Mouse (Mus musculus) ovary, adult 18-20 months (tissue): Measurements from ENCODE around the gene Celf5.

ENCODE experiments used
- DNase-seq: peaks from one replicate; pipeline ENCODE4 v3.0.0; 2022; ENCODE audit warnings: low spot score, mixed read lengths

The Celf5 gene

DNA sequence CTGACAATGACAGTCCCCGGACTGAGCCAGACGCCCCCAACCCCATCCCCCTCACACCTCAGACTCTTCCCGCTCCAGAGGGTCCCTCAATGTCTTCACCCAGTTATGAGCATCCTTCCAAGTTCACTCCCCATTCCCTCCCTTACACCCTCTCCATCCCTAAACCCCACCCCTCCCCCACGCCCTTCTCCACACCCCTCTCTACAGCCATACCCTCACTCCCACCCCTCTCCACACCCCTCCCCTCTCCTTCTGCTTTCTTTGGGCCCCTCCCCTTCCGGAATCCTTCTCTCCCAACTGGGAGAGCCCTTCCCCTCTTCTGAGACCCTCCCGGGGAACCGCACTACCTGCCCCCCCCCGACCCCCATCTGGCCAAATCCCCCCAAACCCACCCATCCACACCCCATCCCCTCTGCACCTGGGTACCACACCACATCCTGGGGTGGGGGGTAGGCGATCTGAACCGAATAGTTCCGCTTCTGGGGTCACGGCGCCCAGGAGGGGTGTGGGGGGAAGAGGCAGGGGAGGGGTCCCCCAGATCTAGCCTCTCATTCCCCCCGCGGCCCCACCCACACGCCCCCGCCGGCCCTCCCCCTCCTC, 10.0 kb downstream of the Celf5 start:
- no peak for DNase-seq

DNA sequence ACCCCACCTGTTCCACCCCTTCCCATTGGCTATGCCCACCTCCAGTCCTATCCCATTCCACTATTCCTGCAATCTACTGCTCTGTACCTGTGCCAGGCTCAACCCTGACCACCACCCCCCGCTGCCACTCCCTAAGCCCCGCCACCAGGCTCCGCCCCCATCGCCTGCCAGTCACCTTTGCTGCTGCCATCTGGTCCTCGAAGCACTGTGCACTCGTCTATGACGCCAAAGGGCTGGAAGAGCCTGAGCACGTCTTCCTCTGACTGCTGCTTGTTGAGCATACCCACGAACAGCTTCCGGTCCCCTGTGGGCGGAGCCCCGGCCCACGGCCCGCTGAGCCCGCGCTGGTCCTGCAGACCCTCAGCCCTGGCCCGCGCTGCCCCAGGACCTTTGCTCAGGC, 12.1 kb downstream of the Celf5 start:
- no peak for DNase-seq

GRCm38 (mm10) chr10:81469253-81469652, 13.3 kb downstream of the Celf5 start:
- DNase-seq, result no peak

DNA sequence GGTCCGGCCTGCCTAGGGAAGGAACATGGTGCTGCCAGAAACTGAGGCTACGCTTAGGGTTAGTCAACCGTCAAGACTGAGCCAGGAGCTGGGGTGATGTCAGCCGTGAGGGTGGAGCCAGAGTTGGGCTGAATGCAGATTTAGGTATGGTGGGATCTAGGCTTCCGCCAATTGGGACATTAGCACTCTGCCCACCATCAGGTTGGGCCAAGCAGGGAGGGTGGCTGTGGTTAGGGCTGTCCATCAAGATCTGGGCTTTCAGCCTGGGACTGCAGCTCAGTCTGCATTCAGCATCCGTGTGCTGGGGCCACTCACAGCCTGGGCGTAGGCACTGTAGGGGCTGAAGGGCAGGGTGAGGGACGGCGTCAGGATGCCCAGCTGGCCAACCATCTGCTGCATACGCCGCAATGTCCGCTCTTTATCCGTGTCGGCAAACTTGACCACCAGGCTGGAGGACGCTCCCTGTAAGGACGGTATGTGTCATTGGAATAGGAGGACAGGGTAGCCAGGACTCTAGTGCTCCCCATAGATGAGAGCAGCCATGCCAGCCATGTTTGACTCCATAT, 14.8 kb downstream of the Celf5 start:
- DNase-seq, result no peak

- no peak for DNase-seq
Observed at GRCm38 (mm10) chr10:81466881-81467280, 15.6 kb downstream of the Celf5 start.

DNA sequence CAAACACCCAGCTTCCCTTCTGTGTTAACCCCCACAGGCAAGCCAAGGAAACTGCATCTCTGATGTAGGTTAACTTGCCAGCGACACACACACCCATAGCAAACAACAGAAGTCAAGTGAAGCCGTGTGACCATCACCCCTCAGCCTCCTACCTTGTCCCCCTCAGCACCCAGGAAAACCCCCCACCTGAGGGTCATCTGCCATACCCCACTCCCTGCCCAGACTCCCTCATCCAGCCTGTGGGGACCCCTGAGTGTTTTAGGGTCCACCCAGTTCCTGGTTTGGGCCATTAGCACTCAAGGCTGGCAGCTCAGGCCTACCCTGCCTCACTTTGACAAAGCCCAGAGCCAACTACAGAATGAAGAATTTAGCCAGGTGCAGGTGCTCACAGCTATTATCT, 16.4 kb downstream of the Celf5 start:
- DNase-seq, result no peak

DNA sequence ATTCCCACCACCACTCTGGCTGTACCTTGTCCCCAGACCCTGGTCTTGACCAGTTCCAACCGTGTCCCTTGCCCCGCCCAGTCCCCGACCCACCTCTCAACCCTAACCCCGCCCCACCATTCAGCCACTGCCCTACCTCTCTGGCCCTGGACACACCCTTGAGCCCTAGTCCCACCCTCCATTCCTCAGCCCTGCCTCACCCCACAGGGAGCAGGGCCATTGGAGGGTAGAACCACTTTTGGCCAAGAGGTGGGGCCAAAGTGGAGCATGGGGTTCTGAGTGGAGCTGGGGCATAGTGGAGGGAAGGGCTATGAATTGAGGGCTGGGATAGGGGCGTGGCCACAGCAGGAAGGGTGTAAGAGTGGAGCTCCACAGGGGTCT, 17.3 kb downstream of the Celf5 start:
- DNase-seq, result no peak

DNA sequence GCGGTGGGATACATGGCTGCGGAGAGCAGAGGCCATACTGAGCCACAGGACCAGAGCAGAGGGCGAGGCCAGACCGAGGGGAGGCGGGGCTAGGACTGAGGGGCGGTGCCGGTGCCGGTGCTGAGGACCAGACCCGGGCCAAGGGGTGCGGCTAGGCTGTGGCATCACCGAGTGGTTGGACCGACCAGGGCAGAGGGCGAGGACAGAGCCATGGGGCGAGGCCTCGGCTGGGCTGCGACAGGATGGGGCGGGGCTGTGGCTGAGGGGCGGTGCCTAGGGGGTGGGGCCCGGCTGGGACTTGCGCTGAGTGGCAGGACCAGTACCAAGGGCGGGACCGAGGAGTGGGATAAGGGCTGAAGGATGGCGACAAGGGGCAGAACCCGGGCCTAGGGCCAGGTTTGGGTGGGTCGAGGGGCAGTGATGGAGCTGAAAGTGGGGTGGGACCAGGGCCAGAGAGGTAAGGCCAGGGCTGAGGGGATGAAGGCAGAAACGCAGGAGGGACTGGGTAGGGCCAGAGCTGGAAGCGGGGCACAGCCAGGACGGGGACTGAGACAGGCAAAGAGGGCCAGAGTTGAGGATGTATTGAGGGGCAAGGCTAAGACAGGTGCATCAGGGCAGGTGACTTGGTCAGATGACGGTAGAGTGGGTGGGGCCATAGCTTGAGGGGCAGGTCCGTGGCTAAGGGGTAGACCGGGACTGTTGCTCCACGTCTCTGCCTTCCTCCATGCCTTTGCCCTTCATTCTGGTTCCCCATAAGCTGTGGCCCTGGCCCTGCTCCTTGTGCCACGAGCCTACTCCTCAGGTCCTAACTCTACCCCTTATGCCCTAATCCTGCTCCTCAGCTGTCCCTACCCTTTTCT, 17.9 kb downstream of the Celf5 start:
- DNase-seq, result no peak

GRCm38 (mm10) chr10:81463531-81463930, 19.0 kb downstream of the Celf5 start:
- DNase-seq, result no peak

GRCm38 (mm10) chr10:81462917-81463316, 19.6 kb downstream of the Celf5 start:
- no peak for DNase-seq

GRCm38 (mm10) chr10:81462415-81462804, 20.1 kb downstream of the Celf5 start:
- no peak for DNase-seq

DNA sequence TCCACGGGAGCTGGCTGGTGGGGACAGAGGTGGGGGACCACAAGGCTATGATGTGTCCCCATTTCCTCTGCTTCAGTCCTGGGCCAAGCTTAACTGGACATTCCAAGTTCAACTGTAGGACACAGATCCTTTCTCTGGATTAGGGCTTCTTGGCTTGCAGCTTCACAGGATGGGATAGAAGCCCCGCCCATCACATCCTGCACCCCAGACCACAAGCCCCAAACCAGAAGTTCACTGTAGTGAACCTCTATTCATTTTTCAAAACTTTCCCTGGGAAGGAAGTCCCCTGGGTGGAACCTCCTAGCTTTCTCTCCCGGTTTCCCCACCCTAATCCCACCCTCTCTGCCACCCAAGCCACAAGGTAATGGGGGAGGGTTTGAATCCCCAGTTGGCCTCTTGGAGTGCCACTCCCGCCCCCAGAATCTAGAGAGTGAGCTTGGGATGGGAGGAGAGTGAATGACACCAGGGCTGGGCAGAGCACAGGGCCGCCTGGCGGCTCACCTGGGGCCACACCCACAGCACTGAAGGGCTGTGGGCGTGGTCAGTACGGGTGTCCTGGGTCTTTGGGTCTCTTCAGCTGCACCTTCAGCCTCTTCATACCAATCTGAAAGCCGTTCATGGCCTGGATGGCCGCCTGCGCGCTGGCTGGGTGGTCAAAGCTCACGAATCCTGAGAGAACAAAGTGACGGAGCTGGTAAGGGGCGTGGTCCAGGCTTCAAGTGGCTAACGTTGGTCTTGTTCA, 20.7 kb downstream of the Celf5 start:
- no peak for DNase-seq

GRCm38 (mm10) chr10:81460951-81461350, 21.6 kb downstream of the Celf5 start:
- DNase-seq, result no peak

DNA sequence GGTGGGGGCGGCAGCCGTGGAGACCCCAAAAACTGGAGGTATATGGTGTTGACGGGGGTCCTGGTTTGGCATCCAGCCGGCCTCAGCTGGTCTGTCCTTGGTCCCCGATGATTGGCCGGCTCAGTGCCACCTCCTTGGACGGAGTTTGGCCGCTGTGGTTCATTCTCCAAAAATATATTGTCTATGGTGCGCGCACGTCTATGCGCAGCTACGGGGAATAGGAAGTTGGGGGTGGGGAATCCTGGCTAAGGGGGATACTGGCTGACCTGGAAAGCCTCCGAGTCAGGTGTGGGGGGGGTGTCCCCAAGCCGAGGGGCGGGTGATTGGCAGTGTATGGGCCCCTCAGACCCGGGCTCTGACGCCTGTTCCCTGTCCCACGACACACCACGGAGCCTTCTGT, 22.0 kb downstream of the Celf5 start:
- DNase-seq, result no peak

DNA sequence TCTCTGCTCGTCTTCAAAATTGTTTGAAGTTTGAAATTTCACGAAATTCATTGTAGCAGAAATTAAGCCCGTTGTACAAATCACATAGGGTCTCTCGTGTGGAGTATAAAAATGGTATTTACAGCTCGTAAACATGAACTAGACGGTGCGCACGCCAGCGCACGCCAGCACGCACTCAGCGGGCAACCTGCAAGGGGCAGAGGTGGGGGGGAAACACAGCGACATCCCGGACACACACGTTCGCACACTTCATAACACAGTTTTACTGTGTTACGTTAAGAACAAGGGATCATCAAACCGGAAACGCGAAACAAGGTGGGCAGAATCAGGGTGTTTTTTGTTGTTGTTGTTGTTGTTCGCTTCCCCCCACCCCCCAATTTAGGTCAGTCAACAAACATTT, 23.1 kb downstream of the Celf5 start:
- no peak for DNase-seq

DNA sequence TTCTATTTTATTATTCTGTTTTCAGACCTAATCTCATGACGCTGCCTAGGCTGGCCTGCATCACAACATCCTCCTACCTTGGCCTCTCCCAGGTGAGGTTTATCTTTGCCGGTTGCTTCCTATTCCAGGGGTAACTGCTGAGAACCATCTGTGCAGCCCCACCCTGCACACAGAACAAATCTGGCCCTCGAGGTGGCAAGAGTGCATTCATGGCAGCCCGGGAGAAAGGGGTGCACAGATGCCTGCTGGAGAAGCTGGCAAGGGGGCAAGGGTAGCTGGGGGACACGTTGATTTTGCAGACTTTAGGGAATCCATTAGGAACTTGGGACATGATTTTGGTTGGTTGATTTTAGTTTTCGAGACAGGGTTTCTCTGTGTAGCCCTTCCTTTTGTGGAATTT, 24.2 kb downstream of the Celf5 start:
- DNase-seq, result no peak

DNA sequence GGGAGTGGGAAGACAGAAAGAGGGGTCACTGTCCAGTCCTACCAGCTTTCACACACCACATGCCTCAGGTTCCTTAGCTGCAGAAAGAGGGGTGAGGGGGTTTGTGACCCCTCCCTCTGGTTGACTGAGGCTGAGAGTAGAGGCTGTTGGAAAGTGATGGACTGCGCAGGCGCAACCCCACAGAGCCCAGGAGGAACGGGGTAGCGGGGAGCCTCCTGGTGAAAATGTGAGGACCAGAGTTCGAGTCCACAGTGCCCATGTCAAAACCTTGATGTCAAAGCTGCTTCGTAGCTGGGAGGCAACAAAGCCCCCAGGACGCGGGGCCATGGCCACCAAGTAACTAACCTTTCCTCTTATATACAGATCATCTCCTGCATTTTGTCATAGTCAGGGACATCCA, 24.9 kb downstream of the Celf5 start:
- DNase-seq, result no peak

DNA sequence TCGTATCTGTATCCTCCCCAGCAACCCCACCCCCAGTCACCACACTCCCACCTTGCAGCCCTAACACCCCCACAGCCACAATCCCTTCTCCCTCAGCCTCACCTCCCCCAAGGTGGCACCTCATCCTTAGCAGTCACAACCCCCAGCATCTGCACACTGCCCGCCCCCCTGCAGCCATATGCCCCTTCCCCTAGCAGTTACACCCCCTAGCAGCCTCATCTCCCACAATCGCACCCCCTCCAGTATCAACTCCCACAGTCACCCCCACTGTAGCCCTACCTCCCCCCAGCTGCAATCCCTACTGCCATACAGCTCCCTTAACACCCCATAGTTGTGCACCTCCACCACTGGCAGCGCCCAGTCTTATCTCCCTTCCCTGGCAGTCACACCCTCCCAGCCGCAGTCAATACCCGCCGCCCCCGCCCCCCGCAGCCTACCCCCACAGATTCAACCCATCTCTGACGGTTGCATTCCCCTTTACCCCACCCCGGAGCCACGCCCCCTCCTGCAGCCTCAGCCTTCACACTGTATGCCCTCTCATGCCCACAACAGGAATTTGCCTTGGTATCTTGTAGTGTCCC, 25.4 kb downstream of the Celf5 start:
- DNase-seq, result no peak

DNA sequence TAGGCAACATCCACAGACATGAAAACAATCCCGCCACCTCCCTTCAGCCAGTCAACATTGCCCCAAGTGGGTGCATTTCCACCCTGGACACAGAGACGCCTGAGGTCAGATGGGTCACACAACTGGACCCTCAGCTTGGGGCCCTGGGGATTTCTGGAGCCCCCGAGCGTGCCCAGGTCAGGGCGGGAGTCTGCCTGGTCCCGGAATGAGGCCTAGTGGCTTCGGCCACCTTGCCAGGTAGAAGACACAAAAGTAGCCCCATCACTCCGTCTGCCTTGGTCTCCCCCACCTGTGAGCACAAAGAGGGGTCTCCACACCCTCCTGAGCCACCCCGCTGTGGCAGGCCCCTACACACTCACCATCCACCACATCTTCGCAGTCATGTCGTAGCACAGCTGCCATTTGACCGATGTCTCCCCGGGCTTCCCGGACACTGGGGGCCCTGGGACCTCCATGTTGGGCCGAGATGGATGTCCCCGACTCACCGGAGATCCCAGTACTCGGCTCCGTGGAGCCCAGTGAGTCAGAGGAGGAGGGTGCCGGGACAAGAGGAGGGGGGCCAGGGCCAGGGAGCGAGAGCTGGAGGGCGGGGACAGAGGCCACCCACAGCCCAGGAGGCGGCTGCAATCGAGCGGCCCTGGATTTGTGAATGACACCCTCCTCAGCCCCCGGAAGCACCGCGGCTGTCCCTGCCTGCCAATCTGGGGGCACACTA, 27.2 kb downstream of the Celf5 start, which contains the start of gene Nfic:
Gene Nfic (minus strand): TSS at position 455 of the 715 bp plus-strand sequence.
- no peak for DNase-seq

DNA sequence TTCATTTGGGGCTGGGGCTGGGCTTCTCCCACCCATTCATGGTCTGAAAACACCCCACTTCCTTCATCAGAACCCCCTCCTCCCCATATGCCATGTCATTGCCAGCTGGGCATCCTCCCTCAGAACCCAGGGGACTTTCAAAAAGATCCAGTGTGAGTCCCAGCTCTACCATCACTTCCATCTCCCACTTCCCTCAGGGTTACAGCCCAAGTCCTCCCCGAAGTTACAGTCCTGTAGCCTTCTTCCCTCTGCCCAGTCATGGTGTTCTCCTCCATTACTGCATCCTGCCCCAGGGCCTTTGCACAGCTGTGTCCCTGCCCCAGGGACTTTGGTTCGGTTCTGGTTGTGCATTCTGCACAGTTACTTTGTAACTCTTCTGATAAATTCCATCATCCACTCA, 28.4 kb downstream of the Celf5 start:
- DNase-seq, result no peak

DNA sequence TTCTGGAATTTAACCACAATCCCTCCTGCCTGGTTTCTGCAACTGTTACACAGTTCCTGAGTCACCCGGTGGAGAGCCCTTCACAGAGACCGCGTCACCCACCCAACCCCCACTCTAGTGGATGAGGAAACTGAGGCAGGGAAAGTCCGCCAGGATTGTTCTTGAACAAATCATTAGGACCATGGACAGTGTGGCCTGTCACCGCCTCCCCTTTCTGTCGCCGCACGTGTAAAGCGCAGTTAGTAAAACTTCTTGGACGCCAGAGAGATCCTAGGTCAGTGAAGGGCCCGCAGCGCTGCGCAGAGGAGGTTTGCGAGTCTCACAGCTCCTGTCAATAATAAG, 29.6 kb downstream of the Celf5 start:
- no peak for DNase-seq
